Mouse (Mus musculus) spleen, adult 2 months (tissue): ENCODE results near the gene Srebf2.

Experiments
- CTCF ChIP-seq: fragments of 200-500 bp; IDR thresholded peaks from 2 replicates; pipeline ENCODE4 v1.5.1; 2011; ENCODE audit warnings: mild to moderate bottlenecking, inconsistent platforms; ENCODE audit not compliant: insufficient read depth, insufficient read length, insufficient replicate concordance; ENCODE audit errors: extremely low read depth
- POLR2A ChIP-seq: fragments of 200-500 bp; IDR thresholded peaks from 2 replicates; pipeline ENCODE4 v1.6.1; 2011; ENCODE audit warnings: low read depth, low read length, inconsistent platforms

DNA sequence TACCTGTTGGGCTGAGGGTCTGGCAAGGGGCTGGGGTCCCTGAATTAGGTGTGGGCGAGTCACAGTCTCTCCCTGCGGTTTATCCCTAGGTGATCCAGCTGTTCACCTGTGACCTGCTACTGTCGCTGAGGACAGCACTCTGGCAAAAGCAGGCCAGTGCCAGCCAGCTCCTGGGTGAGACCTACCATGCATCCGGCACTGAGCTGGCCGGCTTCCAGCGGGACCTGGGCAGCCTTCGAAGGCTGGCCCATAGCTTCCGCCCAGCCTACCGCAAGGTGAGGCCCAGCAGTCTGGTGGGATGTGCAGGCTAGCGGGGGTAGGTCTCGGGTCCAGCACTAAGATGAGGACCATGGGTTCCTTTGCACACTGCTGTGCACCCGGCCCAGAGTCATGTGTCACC, 52.6 kb downstream of the Srebf2 start:
- TF ChIP-seq CTCF (no peak), POLR2A (no peak)
